Mouse (Mus musculus): Measurements from ENCODE around the gene Noct. TPM values are rescaled to one million over a fixed set of nuclear protein-coding genes. Genes with fewer than 3 reads are reported as not detected.

The Noct gene
- polyA plus RNA-seq, 1 experiment from 2014 or later = 20.3 TPM

DNA sequence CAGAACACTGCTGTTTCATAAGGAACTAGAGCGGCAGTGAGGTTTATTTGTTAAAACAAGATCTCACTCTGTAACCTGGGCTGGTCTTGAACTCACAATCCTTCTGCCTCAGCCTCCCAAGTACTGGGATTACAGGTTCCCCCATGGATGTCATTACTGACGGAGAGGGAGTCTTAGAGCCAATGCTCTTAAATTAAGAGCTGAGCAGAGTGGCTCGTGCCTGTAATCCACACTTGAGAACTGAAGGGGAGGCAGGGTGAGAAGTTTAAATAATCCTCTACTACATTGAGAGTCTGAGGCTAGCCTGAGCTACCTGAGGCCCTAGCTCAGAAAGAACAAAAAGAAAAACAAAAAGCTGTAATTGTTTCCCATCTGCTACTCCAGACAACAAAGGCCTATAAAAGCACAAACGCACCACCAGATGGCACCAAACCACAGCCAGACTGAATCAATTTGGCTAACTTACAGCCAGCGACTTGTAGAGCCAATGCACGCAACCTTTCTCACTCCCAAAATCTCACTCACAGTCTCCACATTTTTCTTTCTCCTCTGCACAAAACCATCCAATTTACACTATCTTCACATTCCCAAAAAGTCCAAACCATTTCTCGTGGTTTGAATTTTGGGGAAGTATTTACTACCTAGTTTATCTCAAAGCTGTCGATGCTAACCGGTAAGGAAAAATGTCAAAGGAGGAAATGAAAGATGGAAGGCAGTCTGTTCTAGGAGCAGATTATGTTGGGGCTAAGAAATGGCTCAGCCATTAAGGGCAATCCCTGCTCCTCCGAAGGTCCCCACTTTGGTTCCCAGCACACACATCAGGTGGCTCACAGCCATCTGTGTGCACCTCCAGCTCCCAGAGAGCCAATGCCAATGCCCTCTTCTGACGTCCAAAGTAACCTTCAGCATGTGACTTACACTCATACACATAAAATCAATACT is 64.9 kb downstream of the Noct start:
- WGBS = 55% methylated on average over 11 of the region's 11 CpGs
- no peak overlapping the region; the same call in 1 of the 2 replicates for H3K27ac ChIP-seq

GRCm38 (mm10) chr3:51294251-51294650 is 70.0 kb downstream of the Noct start:
- Histone ChIP-seq H3K4me3 (no peak overlapping the region), H3K9me3 (no peaks in the 10 kb centered on the region), H3K4me1 (no peaks in the 10 kb centered on the region; the same call in 1 of the 2 replicates), H3K4me2 (replicated peaks) (no peak overlapping the region), H3K9ac (no peak overlapping the region), H3K27ac (no peak overlapping the region), H3K36me3 (peaks cover 11% of the 10 kb centered on the region; the same call in 1 of the 2 replicates), H3K27me3 (replicated peaks) (no peaks in the 10 kb centered on the region)
- 54% methylated on average over 2 of the region's 2 CpGs for WGBS
- no peak for ATAC-seq (ENCODE audit: low FRiP score, low read depth)

More for the DNA sequence above, 64.9 kb downstream of the Noct start:
- Histone ChIP-seq H3K9me3 (no peaks in the 10 kb centered on the region), H3K27me3 (replicated peaks) (no peaks in the 10 kb centered on the region), H3K4me1 (no peaks in the 10 kb centered on the region), H3K4me2 (replicated peaks) (no peak overlapping the region), H3K36me3 (peaks cover 14% of the 10 kb centered on the region), H3K9ac (no peak overlapping the region), H3K4me3 (no peak overlapping the region)
- peak; percentile 84 for ATAC-seq (ENCODE audit: low FRiP score, low read depth)

DNA sequence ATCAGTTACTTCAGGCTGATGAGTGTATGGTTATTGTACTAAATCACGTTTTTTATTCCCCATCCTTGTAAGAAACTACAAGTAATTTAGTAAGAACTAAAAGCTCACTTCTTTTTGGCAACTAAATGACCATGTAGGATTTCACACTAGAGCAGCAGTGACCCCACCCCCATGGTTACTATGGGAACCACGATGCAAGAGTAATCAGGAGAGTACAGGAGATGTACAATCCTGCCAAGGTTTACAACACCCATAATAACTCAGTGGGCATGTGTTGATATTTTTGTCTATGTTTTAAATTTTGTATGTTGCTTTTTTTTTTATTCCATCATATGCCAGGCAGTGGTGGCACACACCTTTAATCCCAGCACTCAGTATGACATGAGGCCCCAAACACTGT is 71.0 kb downstream of the Noct start:
- Histone ChIP-seq H3K4me1 (no peaks in the 10 kb centered on the region; the same call in 1 of the 2 replicates), H3K27me3 (replicated peaks) (no peaks in the 10 kb centered on the region), H3K27ac (no peak overlapping the region), H3K4me3 (no peak overlapping the region), H3K36me3 (peaks cover 11% of the 10 kb centered on the region; the same call in 1 of the 2 replicates), H3K9me3 (no peaks in the 10 kb centered on the region), H3K9ac (no peak overlapping the region), H3K4me2 (replicated peaks) (no peak overlapping the region)
- 67% methylated on average over 2 of the region's 2 CpGs for WGBS
- no peak for ATAC-seq (ENCODE audit: low FRiP score, low read depth)

DNA sequence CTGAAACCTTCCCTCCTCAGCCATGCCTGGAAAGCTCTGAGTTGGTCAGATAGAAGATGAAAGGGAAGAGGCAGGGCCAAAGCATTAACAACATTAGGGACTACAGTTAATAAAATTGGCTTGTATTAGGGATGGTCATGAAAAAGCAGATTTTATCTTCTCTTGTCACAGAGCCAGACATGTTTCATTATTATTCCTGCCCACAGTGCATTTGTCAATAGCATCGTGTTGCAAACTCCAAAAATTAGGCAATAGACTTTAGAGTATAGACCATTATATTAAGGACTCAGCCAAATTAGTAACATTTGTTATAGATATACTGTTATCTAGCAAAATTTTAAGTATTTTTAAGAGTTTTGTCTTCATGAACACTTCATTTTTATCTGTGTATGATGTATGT is 72.5 kb downstream of the Noct start:
- no peak for ATAC-seq (ENCODE audit: low FRiP score, low read depth)
- H3K4me1 ChIP-seq = no peaks in the 10 kb centered on the region; the same call in 1 of the 2 replicates
- no peak overlapping the region for H3K27ac ChIP-seq
- no peak overlapping the region for H3K9ac ChIP-seq
- no peak overlapping the region for H3K4me3 ChIP-seq
- 82% methylated on average over 1 of the region's 1 CpGs for WGBS
- H3K9me3 ChIP-seq = no peaks in the 10 kb centered on the region
- peaks cover 13% of the 10 kb centered on the region; the same call in 1 of the 2 replicates for H3K36me3 ChIP-seq
- no peaks in the 10 kb centered on the region for H3K27me3 ChIP-seq (replicated peaks)
- no peak overlapping the region for H3K4me2 ChIP-seq (replicated peaks)

Small RNAs within 50 kb of the gene (microRNA-seq; reads per million reads assigned to microRNA genes)
- not detected for gene Gm24282

Other genes with a start within 250 kb of the Noct start
- 41.2 and 57.2 TPM in 2 replicates for gene Elf2, start 116.2 kb downstream of the Noct start, polyA plus RNA-seq (2016; fragmentation: Nextera tagmentation; extraction: Ambion mirVana)
- gene Mgarp, start 172.3 kb downstream of the Noct start, polyA plus RNA-seq (2016; fragmentation: Nextera tagmentation; extraction: Ambion mirVana) = 2.4 and 2.5 TPM in 2 replicates
- 723 and 776 TPM in 2 replicates for gene Ndufc1, start 184.5 kb downstream of the Noct start, polyA plus RNA-seq (2016; fragmentation: Nextera tagmentation; extraction: Ambion mirVana)
- 57.4 and 65.9 TPM in 2 replicates for gene Naa15, start 190.7 kb downstream of the Noct start, polyA plus RNA-seq (2016; fragmentation: Nextera tagmentation; extraction: Ambion mirVana)